ENCODE assay signal across 21 mouse cellular contexts in the genomic region with DNA sequence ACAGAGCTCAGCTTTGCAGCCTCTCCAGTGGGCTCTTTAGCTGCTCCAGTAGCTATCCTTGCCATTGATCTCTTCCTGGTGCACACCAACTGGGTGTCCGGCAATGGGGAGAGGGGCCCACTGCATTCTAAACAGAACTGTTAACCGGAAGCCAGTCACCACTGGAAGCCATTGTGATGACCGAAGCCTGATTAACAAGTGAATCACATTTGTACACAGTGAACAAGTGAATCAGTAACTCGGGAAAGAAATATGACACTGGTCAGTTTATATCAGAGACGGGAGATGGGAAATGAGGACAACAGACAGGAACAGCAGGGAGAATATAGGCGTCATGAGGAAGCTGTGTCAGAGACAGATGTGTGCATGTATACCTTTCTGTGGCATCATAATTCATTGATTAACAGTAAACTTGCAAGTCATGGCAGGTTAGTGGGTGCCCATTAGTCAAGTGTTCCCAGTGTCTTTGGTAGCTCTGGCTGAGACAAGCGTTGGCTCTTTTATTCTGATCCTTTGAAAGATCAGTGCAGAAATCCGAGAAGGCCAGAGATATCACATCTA. TPM values are rescaled to one million over a fixed set of nuclear protein-coding genes. Genes with fewer than 3 reads are reported as not detected.
DNase-seq lines count a peak whose midpoint lies in the region; ATAC-seq and TF ChIP-seq lines count a peak whose summit lies in the region.
"Had no signal": no experiment of that assay in that cellular context is flagged by ENCODE, and none has a peak within 500 bp of the region (broad histone marks: within the 10 kb centered on the region; RNA-seq: fewer than 3 reads in every experiment).

No protein-coding gene starts in this region.

- ATAC-seq in megakaryocyte progenitor cell, adult 5-6 weeks (replicated peaks; ENCODE audit: poor library complexity): 0 out of 2 replicates have a peak, but pooled peaks have one; percentile 14
- ATAC-seq: forebrain, embryonic 15.5 days; midbrain, embryonic 15.5 days had no signal

- peaks cover 8 to 24% of the 10 kb centered on the region in 2 experiments for H3K4me1 ChIP-seq in ES-E14 (ENCODE audit: control insufficient read depth in 2 of 2, insufficient read depth in 2 of 2, low read length in 2 of 2, poor library complexity in 1 of 2)
- H3K4me1 ChIP-seq: forebrain, embryonic 15.5 days; midbrain, embryonic 15.5 days had no signal

- H3K79me3 ChIP-seq in C2C12 (ENCODE audit: low read depth): no peaks in the 10 kb centered on the region

- in situ Hi-C loops in ES-E14 (cut with MboI; ENCODE audit: low sequenced_read_pairs in 2 of 2, unreplicated experiment in 2 of 2): no loop called here

- no peak overlapping the region for H3K9ac ChIP-seq in ES-E14 (ENCODE audit: insufficient read depth, low read depth, low read length, poor library complexity, severe bottlenecking)
- H3K9ac ChIP-seq: forebrain, embryonic 15.5 days; midbrain, embryonic 15.5 days had no signal

- H3K27me3 ChIP-seq in C2C12 (ENCODE audit: control insufficient read depth, insufficient read depth, insufficient read length): no peaks in the 10 kb centered on the region
- H3K27me3 ChIP-seq: forebrain, embryonic 15.5 days; megakaryocyte, embryonic 14.5 days; midbrain, embryonic 15.5 days had no signal

- TF ChIP-seq CTCF in C2C12 (IDR thresholded peaks at IDR 0.05; ENCODE audit: control insufficient read depth, insufficient read depth, insufficient read length): no peak

- DNase-seq in ES-E14 (ENCODE audit: low read depth, low spot score): peak; percentile 38
- peak; percentile 24 for DNase-seq in c-Kit-negative CD71-positive TER-119-positive erythroid progenitor cells, embryonic 14.5 days (ENCODE audit: low read depth, low spot score)
- no peak for DNase-seq in left cerebral cortex, adult 11 months (ENCODE audit: low spot score)
- no peak for DNase-seq in layer of hippocampus, adult 8-10 months (ENCODE audit: low spot score in 2 of 2)
- no peak for DNase-seq in thymus, postnatal 4 days
- DNase-seq: cerebellum, adult 8-10 months; gastrocnemius, postnatal 25 days; kidney, adult 8-10 months; lung, adult 18-20 months; lung, postnatal 14 days; right cerebral cortex, postnatal 25 days; thymus, adult 18-20 months had no signal

- H3K9me3 ChIP-seq in ES-E14 (ENCODE audit: control insufficient read depth, insufficient read depth, low read depth, low read length): no peaks in the 10 kb centered on the region
- H3K9me3 ChIP-seq: forebrain, embryonic 15.5 days; limb, embryonic 10.5 days; megakaryocyte, embryonic 14.5 days; midbrain, embryonic 15.5 days had no signal

- no peaks in the 10 kb centered on the region for H3K36me3 ChIP-seq in C2C12 (ENCODE audit: control insufficient read depth, insufficient read depth)
- H3K36me3 ChIP-seq in ES-E14 (ENCODE audit: control insufficient read depth, insufficient read depth, low read length, poor library complexity, severe bottlenecking): no peaks in the 10 kb centered on the region
- H3K36me3 ChIP-seq: forebrain, embryonic 15.5 days; hindbrain, embryonic 10.5 days; limb, embryonic 10.5 days; midbrain, embryonic 15.5 days had no signal

- H3K27ac ChIP-seq in ES-E14 (ENCODE audit: insufficient read depth, low read depth, low read length, poor library complexity, severe bottlenecking): peak overlapping the region; percentile 80; the same call in 1 of the 2 replicates
- H3K27ac ChIP-seq: forebrain, embryonic 15.5 days; limb, embryonic 10.5 days; midbrain, embryonic 15.5 days had no signal

- no peaks in the 10 kb centered on the region for H3K79me2 ChIP-seq in C2C12 (ENCODE audit: control insufficient read depth, insufficient read depth)

- no peak overlapping the region for H3ac ChIP-seq in C2C12 (ENCODE audit: control insufficient read depth, insufficient read length, low read depth)

- no peak overlapping the region for H3K4me3 ChIP-seq in C2C12 (ENCODE audit: insufficient read depth, poor library complexity, severe bottlenecking)
- H3K4me3 ChIP-seq in ES-E14 (ENCODE audit: insufficient read depth in 1 of 2, low read depth in 1 of 2, low read length in 2 of 2, poor library complexity in 1 of 2, severe bottlenecking in 1 of 2): no peak overlapping the region
- H3K4me3 ChIP-seq: forebrain, embryonic 15.5 days; hindbrain, embryonic 10.5 days; left cerebral cortex, adult 2 months; limb, embryonic 10.5 days; megakaryocyte, embryonic 14.5 days; midbrain, embryonic 15.5 days; myocyte had no signal

TF ChIP-seq in C2C12, 6 proteins besides CTCF, POLR2A, EP300 and RAD21:
- TF ChIP-seq MAX (IDR thresholded peaks at IDR 0.05) (no peak), MYOD1 (IDR thresholded peaks at IDR 0.05; ENCODE audit: control insufficient read depth, insufficient read length, low read depth) (peak; percentile 75), USF1 (IDR thresholded peaks at IDR 0.05; ENCODE audit: low read depth) (no peak), FOSL1 (IDR thresholded peaks at IDR 0.05; ENCODE audit: insufficient read depth, low read length, poor library complexity, severe bottlenecking) (no peak), MYOG (IDR thresholded peaks at IDR 0.05; ENCODE audit: control insufficient read depth, extremely low read depth, insufficient read length) (no peak), CEBPB (IDR thresholded peaks at IDR 0.05; ENCODE audit: low read depth) (no peak)

TF ChIP-seq in ES-E14, 5 proteins besides CTCF, POLR2A, EP300 and RAD21:
- TF ChIP-seq CHD2 (IDR thresholded peaks at IDR 0.05; ENCODE audit: low read depth, low read length) (no peak), ZC3H11A (IDR thresholded peaks at IDR 0.05; ENCODE audit: borderline replicate concordance, low read depth, low read length) (no peak), MAFK (IDR thresholded peaks at IDR 0.05; ENCODE audit: insufficient read depth, low read depth, low read length) (0 out of 2 replicates have a peak, but pooled peaks have one; percentile 11), HCFC1 (IDR thresholded peaks at IDR 0.05; ENCODE audit: borderline replicate concordance, insufficient read depth, low read length) (no peak), ZNF384 (IDR thresholded peaks at IDR 0.05; ENCODE audit: low read depth, low read length) (no peak)
TF ChIP-seq in ES-E14: peak in this region for 1.

RNA-seq across cellular contexts. Expression of a gene that starts 36.4 kb away (rescaled TPM):
- not detected for polyA plus RNA-seq in C2C12 (2012; fragmentation: generic; extraction: Trizol)
- total RNA-seq in ES-E14 (2012; rRNA removed): 0.09 and 0.21 TPM in 2 replicates
- total RNA-seq in megakaryocyte progenitor cell, adult 5-6 weeks (2015): 0.10 TPM in 1 of 2 replicates, not detected in the other
- total RNA-seq in megakaryocyte progenitor cell, adult 5-6 weeks (2017): 0.14 TPM in 1 of 2 replicates, not detected in the other
- 10 to 100 TPM; 33.3 to 41.9 (median 35.4) TPM for total RNA-seq in layer of hippocampus, adult 8-10 months (2022)
- total RNA-seq: gastrocnemius, postnatal 25 days had no signal
- polyA plus RNA-seq: myocyte had no signal

RNA-seq across cellular contexts. Expression of a gene that starts 45.3 kb away (rescaled TPM):
- polyA plus RNA-seq in C2C12 (2012; fragmentation: generic; extraction: Trizol): 9.0 TPM
- total RNA-seq in ES-E14 (2012; rRNA removed): 36.5 and 110 TPM in 2 replicates
- total RNA-seq in megakaryocyte progenitor cell, adult 5-6 weeks (2015): 38.3 and 41.5 TPM in 2 replicates
- 33.7 and 37.0 TPM in 2 replicates for total RNA-seq in megakaryocyte progenitor cell, adult 5-6 weeks (2017)
- total RNA-seq in layer of hippocampus, adult 8-10 months (2022): 10 to 100 TPM in 3 of 4 experiments, 1 to 10 TPM in 1; 8.2 to 10.6 (median 10.1) TPM

Comparison
In these comparisons a context has a peak if more than half of its experiments do, and no peak if none do; other contexts are left out.
1. DNase-seq: peak in ES-E14 (single experiment) and c-Kit-negative CD71-positive TER-119-positive erythroid progenitor cells, embryonic 14.5 days (single experiment); none in left cerebral cortex, adult 11 months (single experiment), layer of hippocampus, adult 8-10 months (0 of 2) and thymus, postnatal 4 days (single experiment).
2. RNA of a gene that starts 36.4 kb away (total RNA-seq): 33.3 to 41.9 TPM in layer of hippocampus, adult 8-10 months; 0.10 to 0.14 TPM in megakaryocyte progenitor cell, adult 5-6 weeks and 0.09 to 0.21 TPM in ES-E14; every median in the first group is over 10 times any median in the second.